Mouse (Mus musculus) lung, embryonic 15.5 days (tissue): ENCODE results near the gene Lce1a1. TPM values are rescaled to one million over a fixed set of nuclear protein-coding genes. Genes with fewer than 3 reads are reported as not detected.

Experiments used
- ATAC-seq: fragments of 200-750 bp; cut with Nextera tagmentation; 2 replicates; pipeline ENCODE4 v1.8.0; 2017; ENCODE audit warnings: moderate number of reproducible peaks, borderline replicate concordance; ENCODE audit not compliant: low FRiP score, low TSS enrichment; ENCODE audit errors: extremely low read depth
- H3K27ac ChIP-seq: fragments of 300-500 bp; sonication (generic); 2 replicates; pipeline ENCODE4 v1.5.1; 2015; ENCODE audit warnings: moderate library complexity, mild to moderate bottlenecking, inconsistent platforms
- H3K27me3 ChIP-seq: fragments of 300-500 bp; sonication (generic); 2 replicates; pipeline ENCODE4 v1.6.1; 2015; ENCODE audit warnings: inconsistent platforms
- H3K36me3 ChIP-seq: fragments of 300-500 bp; sonication (generic); 2 replicates; pipeline ENCODE4 v1.6.1; 2015; ENCODE audit warnings: inconsistent platforms
- H3K4me1 ChIP-seq: fragments of 300-500 bp; sonication (generic); 2 replicates; pipeline ENCODE4 v1.6.1; 2015; ENCODE audit warnings: inconsistent platforms
- H3K4me2 ChIP-seq: fragments of 300-500 bp; sonication (generic); 2 replicates; pipeline ENCODE4 v1.6.1; 2015; ENCODE audit warnings: inconsistent platforms, mild to moderate bottlenecking, moderate library complexity
- H3K4me3 ChIP-seq: fragments of 300-500 bp; sonication (generic); 2 replicates; pipeline ENCODE4 v1.5.1; 2015; ENCODE audit warnings: mild to moderate bottlenecking, inconsistent platforms
- H3K9ac ChIP-seq: fragments of 300-500 bp; sonication (generic); 2 replicates; pipeline ENCODE4 v1.6.1; 2015; ENCODE audit warnings: inconsistent platforms
- H3K9me3 ChIP-seq: fragments of 300-500 bp; sonication (generic); 2 replicates; pipeline ENCODE4 v1.6.1; 2016; ENCODE audit warnings: inconsistent platforms
- WGBS: fragments of 180-500 bp; shearing (Covaris S2); methylation state at CpG from one replicate; pipeline ENCODE4 v1.1.7; 2015; 5-methylcytosine and 5-hydroxymethylcytosine counted together
- polyA plus RNA-seq: library from polyadenylated mRNA; unstranded; fragments of >200 nt; fragmentation: Nextera tagmentation; extraction: Ambion mirVana; gene quantifications from 2 replicates; pipeline ENCODE4 v1.2.1, GENCODE M21; 2015

The Lce1a1 gene
- polyA plus RNA-seq, 1 experiment from 2014 or later = not detected

DNA sequence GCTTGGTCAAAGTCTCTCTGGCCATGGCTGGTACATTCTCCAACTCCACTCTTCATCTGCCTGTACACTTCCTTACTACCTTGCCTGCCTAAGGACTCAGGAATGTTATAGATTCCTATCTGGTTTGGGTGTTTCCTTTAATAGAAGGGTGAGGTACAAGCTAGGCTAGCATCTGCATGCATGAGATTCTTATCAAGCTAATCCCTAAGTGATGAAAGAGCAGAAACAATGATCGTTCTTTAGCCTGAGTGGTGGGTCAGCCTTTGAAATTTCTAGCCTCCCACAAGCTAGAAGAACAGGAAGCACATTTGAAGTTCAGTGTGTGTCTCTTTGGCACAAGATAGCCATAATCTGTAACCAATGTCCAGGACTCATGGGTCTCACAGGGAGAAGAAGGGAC is 38.3 kb downstream of the Lce1a1 start:
- WGBS = 24% methylated on average over 1 of the region's 1 CpGs
- H3K9me3 ChIP-seq = no peaks in the 10 kb centered on the region

GRCm38 (mm10) chr3:92607392-92607791 is 40.7 kb downstream of the Lce1a1 start, which contains the start of gene 2210017I01Rik:
Gene 2210017I01Rik, minus strand, starts transcription at chr3:92607492.
- Histone ChIP-seq H3K9ac (no peak within 1 kb of the TSS), H3K4me1 (no peaks in the 10 kb centered on the region), H3K27me3 (no peaks in the 10 kb centered on the region), H3K4me2 (no peak within 1 kb of the TSS), H3K4me3 (no peak within 1 kb of the TSS), H3K36me3 (no peaks in the 10 kb centered on the region), H3K27ac (no peak within 1 kb of the TSS), H3K9me3 (no peaks in the 10 kb centered on the region)
- no peak for ATAC-seq

More for the DNA sequence above, 38.3 kb downstream of the Lce1a1 start:
- Histone ChIP-seq H3K9ac (no peak overlapping the region), H3K4me1 (no peaks in the 10 kb centered on the region), H3K4me3 (no peak overlapping the region), H3K27ac (no peak overlapping the region), H3K36me3 (no peaks in the 10 kb centered on the region), H3K27me3 (no peaks in the 10 kb centered on the region), H3K4me2 (no peak overlapping the region)
- ATAC-seq = no peak

- Histone ChIP-seq H3K27ac (no peak overlapping the region), H3K36me3 (no peaks in the 10 kb centered on the region), H3K4me2 (no peak overlapping the region), H3K9ac (no peak overlapping the region), H3K27me3 (no peaks in the 10 kb centered on the region), H3K9me3 (no peaks in the 10 kb centered on the region), H3K4me3 (no peak overlapping the region), H3K4me1 (no peaks in the 10 kb centered on the region)
- WGBS = 35% methylated on average over 1 of the region's 1 CpGs
- no peak for ATAC-seq
These were observed 45.9 kb downstream of the Lce1a1 start for GRCm38 (mm10) chr3:92602169-92602568.

DNA sequence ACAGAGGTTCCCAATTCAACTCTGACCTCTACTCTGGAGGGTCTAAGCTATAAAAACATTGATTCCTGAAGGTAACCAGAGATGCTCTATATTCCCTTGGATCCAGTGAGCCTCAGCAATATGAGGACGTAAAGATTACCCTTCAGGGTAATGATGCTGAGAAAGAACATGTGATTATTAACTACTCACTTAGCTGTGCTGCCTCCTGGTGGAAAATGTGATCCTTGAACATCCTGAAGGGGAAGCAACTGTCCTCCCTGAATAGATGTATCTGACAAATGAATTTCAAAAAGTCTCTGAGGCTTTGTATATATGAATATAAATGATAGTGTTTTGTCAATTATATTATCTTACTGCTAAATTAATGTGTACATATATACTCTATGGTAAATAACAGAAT is 47.7 kb downstream of the Lce1a1 start:
- ATAC-seq = no peak
- WGBS = 47% methylated on average over 1 of the region's 1 CpGs
- H3K27me3 ChIP-seq = no peaks in the 10 kb centered on the region

DNA sequence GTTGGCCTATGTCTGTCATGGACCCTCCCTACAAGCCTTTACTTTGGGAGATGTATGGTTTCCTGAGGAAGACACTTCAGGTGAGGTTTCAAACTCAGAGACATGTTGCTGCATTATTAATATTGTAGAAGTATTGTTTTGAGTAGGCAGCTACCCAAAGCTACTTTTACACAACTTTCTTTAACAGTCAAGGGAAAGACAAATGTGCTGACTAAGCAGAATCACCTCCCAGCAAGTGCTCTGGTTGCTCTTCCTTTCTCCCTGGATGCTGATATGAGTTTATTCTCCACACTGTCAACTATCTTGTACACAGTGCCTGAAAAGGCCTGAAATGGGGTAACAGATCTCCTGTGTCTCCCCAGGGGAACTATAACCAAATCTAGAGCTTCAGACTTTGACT is 48.1 kb downstream of the Lce1a1 start:
- Histone ChIP-seq H3K27ac (no peak overlapping the region), H3K27me3 (no peaks in the 10 kb centered on the region), H3K9ac (no peak overlapping the region), H3K4me1 (no peaks in the 10 kb centered on the region), H3K36me3 (no peaks in the 10 kb centered on the region), H3K9me3 (no peaks in the 10 kb centered on the region), H3K4me3 (no peak overlapping the region), H3K4me2 (no peak overlapping the region)
- no peak for ATAC-seq

More for the DNA sequence above, 47.7 kb downstream of the Lce1a1 start:
- Histone ChIP-seq H3K4me2 (no peak overlapping the region), H3K9ac (no peak overlapping the region), H3K9me3 (no peaks in the 10 kb centered on the region), H3K36me3 (no peaks in the 10 kb centered on the region), H3K27ac (no peak overlapping the region), H3K4me1 (no peaks in the 10 kb centered on the region), H3K4me3 (no peak overlapping the region)

- no peak for ATAC-seq
- no peak overlapping the region for H3K9ac ChIP-seq
- H3K27me3 ChIP-seq = no peaks in the 10 kb centered on the region
- H3K27ac ChIP-seq = no peak overlapping the region
- H3K9me3 ChIP-seq = no peaks in the 10 kb centered on the region
- H3K36me3 ChIP-seq = no peaks in the 10 kb centered on the region
- no peak overlapping the region for H3K4me3 ChIP-seq
- no peak overlapping the region for H3K4me2 ChIP-seq
- H3K4me1 ChIP-seq = no peaks in the 10 kb centered on the region
- WGBS = 94% methylated on average over 2 of the region's 2 CpGs
These were observed 49.7 kb downstream of the Lce1a1 start for GRCm38 (mm10) chr3:92598429-92598828.

Other genes with a start within 250 kb of the Lce1a1 start
- gene Sprr2i, start 240.3 kb downstream of the Lce1a1 start, polyA plus RNA-seq = not detected in 2 replicates
- not detected in 2 replicates for gene Sprr2j-ps, start 230.2 kb downstream of the Lce1a1 start, polyA plus RNA-seq
- gene Gm9774, start 218.9 kb downstream of the Lce1a1 start, polyA plus RNA-seq = 7.5 and 8.0 TPM in 2 replicates
- not detected in 2 replicates for gene Sprr2k, start 215.7 kb downstream of the Lce1a1 start, polyA plus RNA-seq
- gene Sprr1b, start 209.5 kb downstream of the Lce1a1 start, polyA plus RNA-seq = not detected in 2 replicates
- gene Sprr3, start 189.6 kb downstream of the Lce1a1 start, polyA plus RNA-seq = 0.20 TPM in 1 of 2 replicates, not detected in the other
- gene Sprr1a, start 162.4 kb downstream of the Lce1a1 start, polyA plus RNA-seq = 0.82 and 1.2 TPM in 2 replicates
- gene Sprr4, start 147.8 kb downstream of the Lce1a1 start, polyA plus RNA-seq = not detected in 2 replicates
- not detected in 2 replicates for gene 2310046K23Rik, start 113.8 kb downstream of the Lce1a1 start, polyA plus RNA-seq
- not detected in 2 replicates for gene Ivl, start 74.6 kb downstream of the Lce1a1 start, polyA plus RNA-seq
- gene Smcp, start 59.3 kb downstream of the Lce1a1 start, polyA plus RNA-seq = not detected in 2 replicates
- not detected in 2 replicates for gene 2210017I01Rik, start 40.8 kb downstream of the Lce1a1 start, polyA plus RNA-seq
- gene Lce6a, start 26.6 kb downstream of the Lce1a1 start, polyA plus RNA-seq = not detected in 2 replicates
- not detected in 2 replicates for gene Lce1b, start 8.6 kb upstream of the Lce1a1 start, polyA plus RNA-seq
- gene Lce1a2, start 22.0 kb upstream of the Lce1a1 start, polyA plus RNA-seq = not detected in 2 replicates
- gene Lce1c, start 30.9 kb upstream of the Lce1a1 start, polyA plus RNA-seq = not detected in 2 replicates
- not detected in 2 replicates for gene Lce1d, start 38.9 kb upstream of the Lce1a1 start, polyA plus RNA-seq
- not detected in 2 replicates for gene Lce1e, start 60.8 kb upstream of the Lce1a1 start, polyA plus RNA-seq
- gene Lce1f, start 72.0 kb upstream of the Lce1a1 start, polyA plus RNA-seq = not detected in 2 replicates
- not detected in 2 replicates for gene Gm38119, start 90.8 kb upstream of the Lce1a1 start, polyA plus RNA-seq
- gene Lce1g, start 104.0 kb upstream of the Lce1a1 start, polyA plus RNA-seq = not detected in 2 replicates
- not detected in 2 replicates for gene Lce1h, start 116.8 kb upstream of the Lce1a1 start, polyA plus RNA-seq
- gene Lce1i, start 130.6 kb upstream of the Lce1a1 start, polyA plus RNA-seq = not detected in 2 replicates
- not detected in 2 replicates for gene Lce1j, start 142.2 kb upstream of the Lce1a1 start, polyA plus RNA-seq
- not detected in 2 replicates for gene Lce1k, start 159.6 kb upstream of the Lce1a1 start, polyA plus RNA-seq
- not detected in 2 replicates for gene Kprp, start 178.9 kb upstream of the Lce1a1 start, polyA plus RNA-seq
- not detected in 2 replicates for gene Lce1l, start 203.0 kb upstream of the Lce1a1 start, polyA plus RNA-seq
- gene 2310050C09Rik, start 221.9 kb upstream of the Lce1a1 start, polyA plus RNA-seq = not detected in 2 replicates